Mouse (Mus musculus) ovary, adult 18-20 months (tissue): Measurements from ENCODE around the gene Kdm4b.

Experiments
- DNase-seq: peaks from one replicate; pipeline ENCODE4 v3.0.0; 2022; ENCODE audit warnings: low spot score, mixed read lengths

Kdm4b gene

GRCm38 (mm10) chr17:56325450-56326152 is at the start of gene Kdm4b:
Gene Kdm4b, plus strand, starts transcription at chr17:56326062.
- DNase-seq, result peak; percentile 100

DNA sequence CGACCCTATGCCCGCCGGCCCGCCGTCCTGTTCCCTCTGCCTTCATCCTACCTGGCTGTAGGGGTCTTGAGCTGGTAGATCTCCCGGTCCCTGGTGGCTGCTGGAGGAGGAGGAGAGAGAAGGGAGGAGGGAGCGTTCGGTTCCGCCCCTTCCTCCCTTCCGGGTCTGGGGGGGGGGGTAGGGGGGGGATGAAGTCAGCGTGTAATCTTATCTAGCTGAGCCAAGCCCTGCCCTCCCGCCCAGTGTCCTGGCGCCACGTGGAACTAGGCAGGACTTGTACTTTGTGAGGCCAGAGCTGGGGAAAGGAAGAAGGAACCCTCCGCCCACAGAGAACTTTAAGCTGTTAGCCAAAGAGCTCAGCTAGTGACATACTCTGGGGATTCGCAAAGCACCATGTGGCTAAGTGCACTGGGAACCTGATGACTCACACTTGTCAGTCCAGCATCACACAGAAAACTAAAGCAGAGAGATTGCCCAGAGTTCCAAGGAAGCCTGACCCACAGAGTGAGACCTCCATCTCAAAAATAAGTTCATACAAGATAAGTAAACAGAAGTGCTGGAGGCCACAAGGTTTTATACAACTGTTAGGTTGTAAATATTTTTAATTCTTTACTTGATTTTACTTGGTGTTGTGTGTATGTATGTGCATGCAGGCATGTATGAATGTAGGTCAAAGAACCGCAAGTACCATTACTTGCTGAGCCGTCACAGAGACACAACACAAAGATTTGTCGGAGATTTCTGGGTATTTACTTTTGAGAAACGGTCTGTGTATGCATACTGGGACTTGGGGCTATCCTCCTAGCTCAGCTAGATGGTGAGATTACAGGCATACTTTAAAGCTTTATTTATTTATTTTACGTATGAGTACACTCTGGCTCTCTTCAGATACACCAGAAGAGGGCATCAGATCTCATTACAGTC is 49.0 kb upstream of the Kdm4b start, which contains the start of gene Ticam1:
Gene Ticam1 (minus strand): TSS at position 144 of the 924 bp plus-strand sequence.
- peak; percentile 95 for DNase-seq

GRCm38 (mm10) chr17:56277567-56277893 is 48.3 kb upstream of the Kdm4b start:
- DNase-seq, result no peak

DNA sequence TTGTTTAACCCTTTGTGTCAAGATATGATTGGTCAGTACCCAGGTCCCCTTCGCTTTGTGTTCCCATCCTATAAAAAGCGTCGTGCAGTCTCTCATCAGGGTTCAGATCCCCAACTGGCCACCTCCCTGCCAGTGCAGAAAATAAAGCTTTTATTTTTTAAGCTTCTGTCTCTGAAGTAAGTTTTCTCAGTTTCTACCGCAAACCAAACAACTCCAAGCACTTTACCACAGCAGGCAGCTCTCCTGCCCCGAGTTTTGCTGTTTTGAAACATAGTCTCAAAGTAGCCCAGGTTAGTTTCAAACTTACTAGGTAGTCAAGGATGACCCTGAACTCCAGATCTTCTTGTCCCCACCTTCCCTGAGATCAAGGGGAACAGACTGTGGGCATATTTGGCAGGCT is 47.5 kb upstream of the Kdm4b start:
- no peak for DNase-seq

DNA sequence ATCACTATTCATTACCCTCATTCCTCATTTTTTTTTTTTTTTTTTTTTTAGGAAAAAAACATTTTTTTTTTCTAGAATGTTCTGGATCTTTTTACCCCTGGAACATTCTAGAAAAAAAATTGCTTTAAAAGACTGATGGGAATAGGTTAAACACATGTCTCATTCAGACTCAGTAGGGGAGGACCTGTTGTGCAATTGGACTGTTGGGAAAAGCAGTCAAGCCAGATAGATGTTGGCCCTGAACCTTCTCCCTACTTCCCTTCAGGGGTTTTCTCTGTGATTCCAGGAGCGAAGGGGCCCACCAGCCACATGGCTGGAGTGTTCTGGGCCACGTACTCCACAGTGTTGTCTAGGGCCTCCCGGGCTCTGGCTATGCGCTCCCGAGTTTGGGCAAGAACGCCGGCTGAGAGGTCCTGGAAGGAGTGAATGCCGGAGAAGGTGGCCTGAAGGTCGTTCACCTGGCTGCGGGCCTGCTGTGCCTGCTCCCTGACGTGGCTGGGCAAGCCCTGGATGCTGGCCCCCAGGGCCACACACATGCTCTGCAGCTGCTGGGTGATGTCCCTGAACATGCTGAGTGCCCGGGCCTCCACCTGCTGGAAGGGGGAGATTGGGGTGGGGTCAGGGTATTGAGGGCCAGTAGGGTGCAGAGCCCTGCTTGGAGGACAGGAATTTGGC is 46.2 kb upstream of the Kdm4b start:
- no peak for DNase-seq

DNA sequence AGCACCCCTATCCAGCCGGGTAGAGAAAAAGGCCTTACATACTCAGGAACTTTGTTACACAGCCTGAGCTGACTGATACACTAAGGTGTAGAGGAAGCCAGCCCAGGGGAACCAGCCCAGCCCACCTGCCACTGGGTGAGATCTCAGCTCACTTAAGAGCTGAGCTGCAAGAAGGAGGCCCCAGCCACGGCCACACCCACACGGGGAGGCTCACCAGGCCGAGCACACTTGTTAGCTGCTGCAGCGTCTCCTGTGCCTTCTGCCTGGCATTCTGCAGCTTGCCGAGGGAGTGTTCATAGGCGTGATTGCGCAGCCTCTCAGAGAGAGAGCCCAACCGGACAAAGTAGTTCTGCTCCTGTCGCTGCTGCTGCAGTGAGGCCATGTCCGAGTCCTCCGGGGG is 44.7 kb upstream of the Kdm4b start:
- no peak for DNase-seq

DNA sequence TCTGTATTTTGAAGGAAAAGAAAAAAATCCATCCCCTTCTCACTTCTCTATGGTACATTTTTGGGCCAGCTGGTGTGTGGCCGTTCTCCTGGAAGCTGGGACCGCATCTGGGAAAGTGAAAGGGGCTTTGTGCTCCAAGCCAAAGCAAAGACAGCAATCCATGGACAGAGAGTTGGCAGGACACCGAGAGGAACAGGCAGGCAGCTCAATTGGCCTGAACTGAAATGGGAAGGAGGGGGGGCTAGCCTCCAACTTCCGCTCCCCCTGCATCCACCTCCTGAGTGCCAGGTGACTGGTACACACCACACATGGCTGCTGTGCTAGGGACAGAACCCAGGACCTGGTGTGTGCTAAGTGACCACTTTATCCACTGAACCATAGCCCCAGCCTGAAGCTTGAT is 43.1 kb upstream of the Kdm4b start:
- DNase-seq, result no peak

DNA sequence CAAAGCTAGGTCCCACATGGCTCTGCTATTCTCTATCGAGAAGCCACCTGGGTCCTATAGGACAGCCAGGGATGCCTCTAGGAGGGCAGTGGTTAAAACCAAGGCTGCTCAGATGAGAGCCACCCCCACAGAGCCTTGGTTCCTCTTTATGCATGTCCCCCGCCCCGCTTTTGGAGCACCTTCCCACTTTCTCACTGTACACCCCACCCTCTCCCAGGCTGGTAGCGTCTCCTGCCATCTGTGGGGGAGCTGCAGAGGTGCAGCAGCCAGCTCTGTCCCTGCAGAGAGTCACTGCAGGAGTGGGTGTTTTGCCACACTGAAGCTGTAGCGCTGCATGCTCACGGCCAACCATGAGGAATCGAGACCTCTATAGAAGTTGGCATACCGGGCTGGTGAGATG is 42.5 kb upstream of the Kdm4b start:
- no peak for DNase-seq

GRCm38 (mm10) chr17:56285995-56286394 is 39.9 kb upstream of the Kdm4b start:
- no peak for DNase-seq

DNA sequence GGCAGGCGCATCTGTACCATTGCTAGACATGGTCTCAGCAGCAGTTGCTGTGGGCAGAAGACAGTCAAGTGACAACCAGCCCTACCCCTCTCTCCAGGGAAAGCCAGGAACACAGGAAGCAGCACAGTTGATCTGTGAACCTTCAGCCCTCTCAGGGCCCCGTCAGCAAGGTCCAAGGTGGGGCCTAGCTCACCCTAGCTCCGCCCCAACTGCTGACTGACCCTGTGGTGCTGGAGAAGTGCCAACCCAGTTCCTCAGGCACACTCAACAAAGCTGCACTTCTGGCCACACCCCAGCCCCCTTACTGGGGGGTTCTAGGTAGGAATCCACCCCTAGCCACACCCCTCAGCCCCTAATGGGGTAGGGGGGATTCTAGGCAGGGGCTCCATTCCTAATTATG is 38.0 kb upstream of the Kdm4b start:
- DNase-seq, result no peak

DNA sequence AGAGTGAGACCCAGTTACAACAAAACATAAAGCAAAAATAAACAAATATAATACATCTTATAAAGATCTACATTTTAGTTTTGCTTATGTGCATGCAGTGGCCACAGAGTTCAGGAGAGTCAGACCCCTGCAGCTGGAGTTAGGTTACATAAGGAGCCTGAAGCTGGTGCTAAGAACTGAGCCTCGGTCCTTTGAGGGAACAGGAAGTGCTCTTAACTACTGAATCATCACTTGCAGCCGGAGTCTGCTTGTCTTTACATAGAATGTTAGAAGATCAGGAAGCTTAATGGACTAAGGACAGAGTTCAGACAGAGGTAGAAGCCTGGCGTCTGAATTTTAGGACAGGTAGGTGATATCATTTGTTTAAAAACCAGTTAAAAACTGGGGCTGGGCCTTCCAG is 37.0 kb upstream of the Kdm4b start:
- DNase-seq, result no peak

DNA sequence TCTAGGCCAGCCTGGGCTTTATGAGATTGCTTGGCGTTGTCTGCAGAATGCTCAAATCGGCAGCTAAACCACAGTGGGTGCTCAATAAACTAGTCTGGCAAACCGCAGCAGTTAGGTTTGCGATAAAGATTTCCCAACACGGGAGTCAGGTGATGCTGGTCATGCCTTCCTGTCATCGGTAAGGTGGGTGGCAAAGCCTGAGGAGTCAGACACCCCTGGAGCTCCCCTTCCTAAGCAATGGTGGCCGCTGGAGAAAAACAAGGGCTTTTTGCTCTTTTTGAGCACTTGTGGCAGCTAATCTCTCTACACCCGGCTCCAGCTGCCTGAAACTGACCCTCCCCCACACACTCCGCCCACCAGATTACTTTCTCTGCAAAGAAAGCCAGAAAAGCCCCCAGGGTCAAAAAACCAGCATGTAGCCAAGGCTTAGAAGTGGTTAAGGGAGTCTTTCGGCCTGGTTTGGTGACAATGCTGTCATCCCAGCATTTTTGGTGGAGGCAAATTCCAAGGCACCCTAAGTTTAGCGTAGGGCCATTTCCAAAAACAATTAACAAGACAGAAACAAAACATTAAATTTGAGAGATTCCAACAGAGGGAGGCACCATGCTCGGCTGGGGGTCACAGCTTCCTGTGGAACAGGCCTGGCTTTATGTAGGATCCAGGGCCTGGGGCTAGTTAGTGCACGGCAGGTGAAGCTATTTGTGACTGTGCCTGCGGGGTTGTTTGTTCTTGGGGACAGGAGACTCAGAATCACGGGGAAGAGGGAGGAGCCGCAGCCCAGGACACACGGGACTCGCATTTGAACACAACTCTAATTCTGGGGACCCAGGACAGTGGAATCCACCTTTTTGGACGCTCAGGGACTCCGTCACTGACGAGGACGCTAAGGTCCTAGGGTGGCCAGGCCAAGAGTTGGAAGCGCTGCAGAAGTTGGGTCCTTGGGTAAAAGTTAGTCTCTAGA is 36.2 kb upstream of the Kdm4b start:
- DNase-seq, result no peak

DNA sequence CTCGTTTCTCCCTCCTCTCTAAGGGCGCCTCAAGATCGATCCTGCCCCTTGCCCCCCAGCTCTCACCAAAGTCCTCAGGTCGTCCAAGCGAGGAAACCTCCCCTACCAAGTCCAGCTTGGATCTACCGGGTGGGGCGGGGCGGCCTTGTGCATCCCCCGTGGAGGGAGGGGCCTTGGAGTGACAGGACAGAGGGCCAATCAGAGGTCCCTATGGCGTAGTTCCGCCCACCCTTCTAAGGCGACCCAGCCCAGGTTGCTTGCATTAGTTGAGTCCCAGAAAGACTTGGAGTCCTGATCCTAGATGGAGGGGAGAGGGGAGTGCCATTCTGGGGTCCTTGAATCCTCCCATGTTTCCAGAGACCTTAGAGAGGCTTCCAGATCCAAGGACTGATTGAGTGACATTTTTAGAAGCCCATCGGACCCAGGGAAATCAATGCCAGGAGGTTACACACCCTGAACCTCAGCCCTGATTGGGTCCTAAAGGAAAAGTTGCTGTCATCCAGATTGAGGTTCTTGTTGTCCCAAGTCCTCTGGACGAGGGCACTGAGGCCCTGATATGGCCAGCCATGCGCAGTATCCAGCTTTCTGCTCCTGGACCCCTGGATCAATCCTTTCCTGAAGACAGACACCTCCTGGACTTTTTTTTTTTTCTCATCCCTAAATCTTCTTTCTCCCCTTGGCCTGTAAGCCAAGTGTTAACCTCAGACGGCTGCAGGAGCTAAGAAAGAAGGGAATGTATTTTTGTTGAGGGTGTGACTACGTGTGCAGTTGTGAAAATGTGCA is 35.3 kb upstream of the Kdm4b start:
- DNase-seq, result peak; percentile 95

- DNase-seq, result peak; percentile 91
Observed at GRCm38 (mm10) chr17:56291171-56291511, 34.7 kb upstream of the Kdm4b start.

DNA sequence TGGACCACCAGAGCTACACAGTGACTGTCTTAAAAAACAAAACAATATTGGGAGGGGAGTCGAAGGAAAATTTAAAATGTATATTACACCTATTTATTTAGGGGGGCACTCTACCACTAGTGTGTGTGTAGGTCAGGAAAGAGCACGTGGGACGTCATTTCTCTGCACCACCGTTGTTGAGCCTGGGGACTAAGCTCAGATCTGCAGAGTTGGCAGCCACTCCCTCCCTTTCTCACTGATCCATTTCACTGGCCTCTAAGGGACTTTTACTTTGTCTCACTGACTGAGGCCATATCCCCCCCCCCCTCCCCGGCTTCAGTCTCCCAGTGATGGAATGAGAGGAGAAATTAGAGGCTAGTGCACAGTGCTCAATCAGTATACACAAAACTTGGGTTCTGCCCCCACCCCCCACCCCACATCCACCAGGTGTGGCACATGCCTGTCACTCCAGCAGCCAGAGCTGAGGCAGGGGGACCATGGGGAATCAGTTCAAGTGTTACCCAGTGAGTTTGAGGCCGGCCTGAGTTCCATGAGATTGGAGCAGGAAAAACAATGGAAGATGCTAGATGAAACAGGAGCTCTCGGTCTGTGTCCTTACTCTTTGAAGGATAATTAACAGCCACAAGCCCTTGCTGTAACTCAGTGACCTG is 33.9 kb upstream of the Kdm4b start:
- DNase-seq, result no peak

- no peak for DNase-seq
Observed at GRCm38 (mm10) chr17:56292531-56293222, 33.2 kb upstream of the Kdm4b start, which contains the start of gene Plin3. Gene Plin3, minus strand, starts transcription at chr17:56292873.

DNA sequence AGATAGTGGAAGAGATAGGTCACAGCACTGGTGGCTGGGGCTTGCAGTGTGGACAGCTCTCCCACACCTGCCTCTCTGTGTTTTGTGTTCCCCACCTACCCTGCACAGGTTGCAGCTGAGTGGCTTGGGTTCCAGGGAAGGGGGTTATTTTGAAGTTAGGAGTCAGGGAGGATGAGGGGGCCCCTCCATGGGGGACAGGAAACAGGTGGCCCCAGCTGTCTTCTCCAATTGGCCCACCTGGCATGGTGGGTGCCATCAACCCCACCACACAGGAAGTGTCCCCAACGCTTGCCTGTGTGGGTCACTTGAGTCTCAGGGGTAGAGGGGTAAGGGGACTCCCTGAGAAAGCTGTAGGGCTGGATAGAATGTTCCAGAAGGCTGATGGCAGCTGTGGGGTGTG is 32.6 kb upstream of the Kdm4b start:
- DNase-seq, result no peak

GRCm38 (mm10) chr17:56294241-56294640 is 31.6 kb upstream of the Kdm4b start:
- DNase-seq, result no peak

DNA sequence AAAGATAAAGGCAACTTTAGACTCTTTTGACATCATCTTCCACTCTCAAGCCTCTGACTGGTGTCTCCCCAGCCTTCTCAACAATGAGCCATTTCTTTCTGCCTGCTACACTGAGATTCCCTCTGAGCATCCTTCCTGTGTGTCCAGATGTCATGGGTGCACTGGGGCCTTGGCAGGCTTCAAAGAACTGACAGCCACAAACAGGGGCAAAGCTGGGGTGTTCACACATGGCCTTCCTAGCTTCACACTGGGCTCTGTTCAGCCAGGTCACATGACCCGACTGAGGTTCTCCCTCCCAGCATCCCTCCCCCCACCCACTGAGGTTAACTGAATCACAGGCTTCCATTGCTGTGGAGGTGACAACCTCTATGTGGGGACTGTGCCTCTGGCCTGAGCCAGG is 29.7 kb upstream of the Kdm4b start:
- DNase-seq, result no peak

DNA sequence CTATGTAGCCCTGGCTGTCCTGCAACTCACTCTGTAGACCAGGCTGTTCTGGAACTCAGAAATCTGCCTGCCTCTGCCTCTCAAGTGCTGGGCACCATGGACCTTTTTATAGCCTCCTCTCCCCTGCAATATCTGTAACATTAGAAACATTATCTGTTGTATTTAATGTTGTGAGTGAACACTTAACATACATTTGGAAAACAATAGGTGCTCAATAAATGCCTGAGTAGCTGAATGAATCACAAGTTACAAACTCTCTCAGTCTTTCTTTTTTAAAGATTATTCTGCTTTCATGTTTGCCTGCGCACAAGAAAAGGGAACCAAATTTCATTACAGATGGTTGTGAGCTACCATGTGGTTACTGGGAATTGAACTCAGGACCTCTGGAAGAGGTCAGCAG is 27.6 kb upstream of the Kdm4b start:
- no peak for DNase-seq
